Mouse (Mus musculus) C2C12 (cell line): ENCODE results near the gene Smpd3.

Experiments used
- CTCF ChIP-seq: IDR thresholded peaks from one replicate; pipeline ENCODE4 v1.5.1; 2011; ENCODE audit not compliant: control insufficient read depth, insufficient read depth, insufficient read length
- MAX ChIP-seq: IDR thresholded peaks from one replicate; pipeline ENCODE4 v1.6.1; 2011; ENCODE audit warnings: mild to moderate bottlenecking, control low read depth
- MYOD1 ChIP-seq: IDR thresholded peaks from one replicate; pipeline ENCODE4 v1.6.1; 2011; ENCODE audit warnings: low read depth; ENCODE audit not compliant: control insufficient read depth, insufficient read length

- TF ChIP-seq CTCF (no peak), MYOD1 (no peak), MAX (no peak)
Observed at GRCm38 (mm10) chr8:106376862-106377261, 39.1 kb upstream of the Smpd3 start.
